Mouse (Mus musculus): Measurements from ENCODE around the gene Hist1h2ao. TPM values are rescaled to one million over a fixed set of nuclear protein-coding genes. Genes with fewer than 3 reads are reported as not detected.
A peak's percentile ranks its signal among the peaks of the same experiment; 100 is the strongest.
"Not testable (repeated sequence)": the region's sequence is repeated elsewhere in the genome, so short reads cannot be mapped to it uniquely, and the experiment has no call there.

The Hist1h2ao gene
- polyA plus RNA-seq, 1 experiment from 2014 or later, result not detected

- Histone ChIP-seq H3K27ac (replicated peaks) (peak overlapping the region; percentile 66), H3K4me3 (peak overlapping the region; percentile 31; the same call in 1 of the 2 replicates), H3K27me3 (replicated peaks; ENCODE audit: low read depth, poor library complexity, severe bottlenecking) (no peaks in the 10 kb centered on the region), H3K9me3 (no peaks in the 10 kb centered on the region), H3K4me1 (0 out of 2 replicates have a peak, but pooled peaks cover 5% of the 10 kb centered on the region), H3K36me3 (replicated peaks) (no peaks in the 10 kb centered on the region; the same call in 1 of the 2 replicates)
- no peak for DNase-seq (ENCODE audit: low spot score)
- 85% methylated on average over 10 of the region's 10 CpGs for WGBS
Measured at GRCm38 (mm10) chr13:21830344-21830743, 20.1 kb downstream of the Hist1h2ao start.

- not testable (repeated sequence) for H3K27me3 ChIP-seq (replicated peaks; ENCODE audit: low read depth, poor library complexity, severe bottlenecking); H3K9me3 ChIP-seq; H3K4me1 ChIP-seq; DNase-seq (ENCODE audit: low spot score); H3K36me3 ChIP-seq (replicated peaks)
- H3K27ac ChIP-seq (replicated peaks), result peak within 1 kb of the TSS; percentile 61
- peak within 1 kb of the TSS; percentile 44 for H3K4me3 ChIP-seq
- under 1% methylated on average over 27 of the region's 58 CpGs for WGBS
Measured at GRCm38 (mm10) chr13:21831418-21832394, 21.4 kb downstream of the Hist1h2ao start, which contains the start of gene Hist1h4n. TSS of gene Hist1h4n (minus strand) at chr13:21832196.

GRCm38 (mm10) chr13:21833461-21833860, 23.2 kb downstream of the Hist1h2ao start, which contains the start of the genes Hist1h2ap and Hist1h2br:
TSS of gene Hist1h2ap (minus strand) at chr13:21833507.
TSS of gene Hist1h2br (plus strand) at chr13:21833743.
- not testable (repeated sequence) for H3K36me3 ChIP-seq (replicated peaks); DNase-seq (ENCODE audit: low spot score); H3K27me3 ChIP-seq (replicated peaks; ENCODE audit: low read depth, poor library complexity, severe bottlenecking); H3K4me1 ChIP-seq; H3K27ac ChIP-seq (replicated peaks); H3K4me3 ChIP-seq; H3K9me3 ChIP-seq
- WGBS, result no CpG with 5 or more reads among the region's 24 CpGs

- not testable (repeated sequence) for H3K4me1 ChIP-seq; H3K9me3 ChIP-seq; H3K27ac ChIP-seq (replicated peaks); DNase-seq (ENCODE audit: low spot score); H3K27me3 ChIP-seq (replicated peaks; ENCODE audit: low read depth, poor library complexity, severe bottlenecking); H3K4me3 ChIP-seq; H3K36me3 ChIP-seq (replicated peaks)
- WGBS, result no CpG with 5 or more reads among the region's 4 CpGs
Measured at GRCm38 (mm10) chr13:21840508-21840907, 30.2 kb downstream of the Hist1h2ao start.

- not testable (repeated sequence) for H3K27me3 ChIP-seq (replicated peaks; ENCODE audit: low read depth, poor library complexity, severe bottlenecking); H3K27ac ChIP-seq (replicated peaks); H3K9me3 ChIP-seq; H3K4me3 ChIP-seq; H3K36me3 ChIP-seq (replicated peaks); DNase-seq (ENCODE audit: low spot score); H3K4me1 ChIP-seq
Measured at GRCm38 (mm10) chr13:21846356-21846755, 36.1 kb downstream of the Hist1h2ao start.

- WGBS, result 15% methylated on average over 8 of the region's 8 CpGs
- H3K27ac ChIP-seq (replicated peaks), result no peak overlapping the region
- no peaks in the 10 kb centered on the region for H3K9me3 ChIP-seq
- H3K27me3 ChIP-seq (replicated peaks; ENCODE audit: low read depth, poor library complexity, severe bottlenecking), result no peaks in the 10 kb centered on the region
- H3K4me3 ChIP-seq, result peak overlapping the region; percentile 29; the same call in 1 of the 2 replicates
- no peaks in the 10 kb centered on the region for H3K4me1 ChIP-seq
- no peaks in the 10 kb centered on the region for H3K36me3 ChIP-seq (replicated peaks)
- DNase-seq (ENCODE audit: low spot score), result peak; percentile 58
Measured at GRCm38 (mm10) chr13:21847883-21848282, 37.6 kb downstream of the Hist1h2ao start.

GRCm38 (mm10) chr13:21850696-21851095, 40.4 kb downstream of the Hist1h2ao start:
- WGBS, result 38% methylated on average over 1 of the region's 1 CpGs
- not testable (repeated sequence) for DNase-seq (ENCODE audit: low spot score); H3K4me3 ChIP-seq; H3K27me3 ChIP-seq (replicated peaks; ENCODE audit: low read depth, poor library complexity, severe bottlenecking); H3K36me3 ChIP-seq (replicated peaks); H3K9me3 ChIP-seq; H3K27ac ChIP-seq (replicated peaks); H3K4me1 ChIP-seq

- Histone ChIP-seq H3K4me3 (no peak overlapping the region), H3K4me1 (no peaks in the 10 kb centered on the region), H3K27ac (replicated peaks) (no peak overlapping the region), H3K36me3 (replicated peaks) (no peaks in the 10 kb centered on the region), H3K9me3 (no peaks in the 10 kb centered on the region), H3K27me3 (replicated peaks; ENCODE audit: low read depth, poor library complexity, severe bottlenecking) (no peaks in the 10 kb centered on the region)
- DNase-seq (ENCODE audit: low spot score), result no peak
- 75% methylated on average over 3 of the region's 3 CpGs for WGBS
Measured at GRCm38 (mm10) chr13:21852215-21852945, 42.1 kb downstream of the Hist1h2ao start.

GRCm38 (mm10) chr13:21855146-21855545, 44.9 kb downstream of the Hist1h2ao start:
- H3K36me3 ChIP-seq (replicated peaks), result no peaks in the 10 kb centered on the region
- WGBS, result under 1% methylated on average over 11 of the region's 11 CpGs
- H3K9me3 ChIP-seq, result no peaks in the 10 kb centered on the region
- DNase-seq (ENCODE audit: low spot score), result peak; percentile 90
- H3K27ac ChIP-seq (replicated peaks), result no peak overlapping the region; the same call in 1 of the 2 replicates
- peak overlapping the region; percentile 64 for H3K4me3 ChIP-seq
- H3K27me3 ChIP-seq (replicated peaks; ENCODE audit: low read depth, poor library complexity, severe bottlenecking), result no peaks in the 10 kb centered on the region
- no peaks in the 10 kb centered on the region for H3K4me1 ChIP-seq

- H3K4me3 ChIP-seq, result peak overlapping the region; percentile 64
- peak; percentile 57 for DNase-seq (ENCODE audit: low spot score)
- H3K27me3 ChIP-seq (replicated peaks; ENCODE audit: low read depth, poor library complexity, severe bottlenecking), result no peaks in the 10 kb centered on the region
- H3K36me3 ChIP-seq (replicated peaks), result no peaks in the 10 kb centered on the region
- H3K4me1 ChIP-seq, result no peaks in the 10 kb centered on the region
- under 1% methylated on average over 15 of the region's 15 CpGs for WGBS
- H3K27ac ChIP-seq (replicated peaks), result no peak overlapping the region; the same call in 1 of the 2 replicates
- H3K9me3 ChIP-seq, result no peaks in the 10 kb centered on the region
Measured at GRCm38 (mm10) chr13:21855698-21856162, 45.5 kb downstream of the Hist1h2ao start.
